Mouse (Mus musculus) R1 (cell line): ENCODE results near the gene Gpr156.
"Not testable (repeated sequence)": the region's sequence is repeated elsewhere in the genome, so short reads cannot be mapped to it uniquely, and the experiment has no call there.

ENCODE experiments used
- DNase-seq: peaks from one replicate; pipeline ENCODE4 v3.0.0-alpha.2; 2018; ENCODE audit warnings: low read depth, low spot score

Gene Gpr156

GRCm38 (mm10) chr16:37956076-37956676 is 39.9 kb downstream of the Gpr156 start:
- no peak for DNase-seq

- DNase-seq, result peak; percentile 43
Measured at GRCm38 (mm10) chr16:37956751-37957150, 40.5 kb downstream of the Gpr156 start.

DNA sequence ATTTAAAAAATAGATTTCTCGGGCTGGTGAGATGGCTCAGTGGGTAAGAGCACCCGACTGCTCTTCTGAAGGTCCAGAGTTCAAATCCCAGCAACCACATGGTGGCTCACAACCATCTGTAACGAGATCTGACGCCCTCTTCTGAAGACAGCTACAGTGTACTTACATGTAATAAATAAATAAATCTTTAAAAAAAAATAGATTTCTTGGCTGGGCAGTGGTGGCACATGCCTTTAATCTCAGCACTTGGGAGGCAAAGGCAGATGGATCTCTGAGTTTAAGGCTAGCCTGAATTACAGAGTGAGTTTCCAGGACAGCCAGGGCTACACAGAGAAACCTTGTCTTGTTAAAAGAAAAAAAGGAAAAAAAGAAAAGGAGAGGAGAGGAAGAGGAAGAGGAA is 46.4 kb downstream of the Gpr156 start:
- DNase-seq, result not testable (repeated sequence)

DNA sequence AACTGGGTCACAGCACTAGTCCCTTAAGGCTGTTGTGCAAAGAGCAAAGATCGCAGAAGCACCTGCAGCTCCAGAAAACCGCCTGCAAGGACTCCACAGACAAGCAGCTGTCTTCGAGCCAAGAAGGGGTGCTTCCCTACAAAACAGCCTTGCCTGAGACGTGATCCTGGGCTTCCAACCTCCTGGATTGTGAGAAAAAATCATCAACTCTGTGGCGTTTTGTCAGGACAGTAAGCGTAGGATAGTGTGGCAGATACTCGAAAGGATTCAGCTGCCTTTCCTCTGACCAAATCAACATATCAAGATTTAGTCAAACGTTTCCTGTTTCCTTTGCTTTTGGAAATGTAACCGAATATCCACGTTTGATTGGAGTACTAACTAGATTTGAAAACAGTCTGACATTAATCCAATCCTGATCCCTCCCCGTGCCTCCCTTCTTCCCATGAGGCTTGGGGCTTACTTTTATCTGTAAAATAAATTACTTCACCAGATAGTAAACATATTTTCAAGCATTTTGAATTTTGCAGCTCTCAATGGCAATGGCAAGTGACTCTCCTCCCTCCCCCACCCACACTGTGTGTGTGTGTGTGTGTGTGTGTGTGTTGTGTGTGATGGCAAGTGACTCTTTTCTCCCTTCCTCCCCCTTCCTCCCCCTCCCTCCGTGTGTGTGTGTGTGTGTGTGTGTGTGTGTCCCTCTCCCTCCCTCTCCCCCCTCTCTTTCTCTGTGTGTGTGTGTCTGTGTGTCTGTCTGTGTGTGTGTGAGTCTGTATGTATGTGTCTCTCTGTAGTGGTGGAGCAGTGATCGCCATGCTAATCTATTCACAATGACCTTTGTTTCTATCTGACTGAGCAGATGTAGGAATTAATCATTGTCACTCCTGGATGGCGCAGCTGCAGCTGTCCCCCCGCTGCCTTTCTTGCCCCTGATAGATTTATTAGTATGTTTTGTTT is 47.3 kb downstream of the Gpr156 start:
- no peak for DNase-seq

GRCm38 (mm10) chr16:37964380-37965070 is 48.2 kb downstream of the Gpr156 start:
- DNase-seq, result no peak

DNA sequence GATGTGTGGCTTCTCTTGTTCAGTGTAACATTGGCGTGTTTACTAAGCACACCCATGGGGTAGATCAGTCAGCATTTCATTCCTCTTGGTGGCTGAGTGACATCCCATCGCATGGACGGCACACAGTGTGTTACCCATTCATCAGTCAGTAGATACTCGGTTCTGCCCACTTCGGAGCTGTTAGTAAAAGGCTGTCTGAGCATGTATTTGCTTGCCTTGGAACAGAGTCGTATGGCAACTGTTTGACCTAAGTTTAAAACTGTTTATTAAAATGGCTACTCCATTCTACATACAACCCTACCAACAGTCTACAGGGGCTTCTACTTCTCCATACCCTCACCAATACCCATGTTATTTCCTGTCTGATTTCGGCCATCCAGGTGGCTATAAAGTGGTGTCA is 50.6 kb downstream of the Gpr156 start:
- DNase-seq, result no peak

DNA sequence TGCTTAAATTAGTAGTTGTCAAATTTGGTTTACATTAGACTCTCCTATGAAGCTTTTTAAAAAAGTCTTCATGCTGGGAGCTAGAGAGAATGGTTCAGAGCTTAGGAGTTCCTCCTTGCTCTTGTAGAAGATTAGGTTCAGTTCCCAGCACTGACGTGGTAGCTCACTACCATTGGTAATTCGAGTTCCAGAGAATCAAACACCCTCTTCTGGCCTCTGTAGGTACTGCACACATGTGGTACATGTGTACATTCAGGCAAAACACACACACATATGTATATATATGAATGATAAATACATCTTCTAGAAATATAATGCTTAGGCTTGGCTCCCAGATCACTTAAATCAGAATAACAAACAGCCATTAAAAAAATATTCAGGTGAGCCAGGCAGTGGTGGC is 51.1 kb downstream of the Gpr156 start:
- peak; percentile 73 for DNase-seq

GRCm38 (mm10) chr16:37971522-37971921 is 55.2 kb downstream of the Gpr156 start:
- DNase-seq, result no peak

- peak; percentile 20 for DNase-seq
Measured at GRCm38 (mm10) chr16:37972357-37972756, 56.1 kb downstream of the Gpr156 start.

DNA sequence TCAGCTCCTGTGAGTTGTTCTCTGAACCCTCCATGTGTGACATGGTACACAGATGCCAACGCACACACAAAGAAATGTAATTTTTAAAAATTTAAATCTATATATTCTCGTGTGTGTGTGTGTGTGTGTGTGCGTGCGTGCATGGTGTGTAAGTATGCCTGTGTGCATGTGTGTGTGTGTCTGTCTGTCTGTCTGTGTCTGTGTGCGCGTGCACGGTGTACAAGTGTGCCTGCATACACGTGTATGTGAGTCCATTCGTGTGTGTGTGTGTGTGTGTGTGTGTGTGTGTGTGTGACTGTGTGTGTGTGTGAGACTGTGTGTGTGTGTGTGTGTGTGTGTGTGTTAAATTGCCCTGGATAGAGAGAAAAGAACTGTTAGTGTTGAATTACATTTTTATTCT is 56.9 kb downstream of the Gpr156 start:
- not testable (repeated sequence) for DNase-seq

GRCm38 (mm10) chr16:37973855-37974519 is 57.7 kb downstream of the Gpr156 start:
- DNase-seq, result no peak

DNA sequence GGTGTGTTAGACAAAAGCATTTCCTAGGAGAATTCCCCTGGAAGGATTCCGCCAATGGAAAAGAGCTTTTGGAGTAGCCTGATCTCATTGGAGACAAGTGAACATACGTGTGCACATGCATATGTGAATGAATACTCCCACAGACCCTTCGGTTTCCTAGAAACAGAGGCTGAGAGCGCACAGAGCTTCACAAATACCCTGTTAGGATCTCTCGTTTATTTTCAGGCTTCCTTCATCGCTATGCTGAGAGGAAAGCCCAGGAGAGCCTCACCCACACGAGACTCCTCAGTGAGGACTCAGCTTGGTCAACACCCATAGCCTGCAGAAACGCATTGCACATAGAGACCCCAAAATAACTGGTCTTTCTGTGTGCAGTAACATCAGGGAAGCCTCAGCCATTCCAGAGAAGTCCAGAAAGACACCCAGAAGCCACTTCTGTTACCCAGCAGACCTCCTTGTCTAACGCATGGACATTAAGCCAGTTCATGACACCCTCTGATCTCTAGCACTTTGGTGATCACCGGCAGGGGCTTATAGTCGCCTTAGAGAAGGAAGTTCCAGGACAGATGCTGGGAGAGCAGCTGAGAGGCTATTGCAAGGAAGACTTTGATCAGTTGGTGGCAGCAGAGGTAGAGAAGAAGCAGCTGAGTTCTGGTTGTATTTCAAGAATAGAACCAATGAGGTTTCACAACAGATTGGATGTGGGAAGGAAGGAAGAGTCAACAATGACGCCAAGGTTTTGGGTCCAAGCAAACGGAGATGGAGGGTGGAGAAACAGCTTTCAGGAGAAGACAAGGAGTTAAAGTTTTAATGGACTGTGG is 58.4 kb downstream of the Gpr156 start:
- DNase-seq, result peak; percentile 29

GRCm38 (mm10) chr16:37981907-37982306 is 65.6 kb downstream of the Gpr156 start:
- DNase-seq, result no peak

- DNase-seq, result no peak
Measured at GRCm38 (mm10) chr16:37988211-37988865, 72.0 kb downstream of the Gpr156 start.

DNA sequence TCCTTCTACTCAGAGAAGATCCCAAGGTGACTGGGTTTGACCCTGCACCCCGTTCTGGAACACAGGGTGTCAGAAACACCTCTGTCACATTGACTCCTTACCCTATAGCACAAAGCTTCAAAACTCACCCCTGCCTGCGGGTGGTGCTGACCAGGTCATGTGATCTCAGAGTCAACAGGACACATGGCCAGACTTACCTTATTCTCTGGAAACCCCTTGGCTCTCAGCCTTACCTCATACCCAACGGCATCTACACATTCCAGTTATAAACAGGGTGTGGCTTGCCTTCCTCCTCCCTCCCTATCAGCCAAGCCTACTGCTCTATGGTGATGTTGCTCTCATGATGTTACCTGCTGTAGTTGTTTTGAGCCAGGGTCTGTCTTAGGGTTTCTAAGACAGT is 73.5 kb downstream of the Gpr156 start:
- DNase-seq, result no peak

DNA sequence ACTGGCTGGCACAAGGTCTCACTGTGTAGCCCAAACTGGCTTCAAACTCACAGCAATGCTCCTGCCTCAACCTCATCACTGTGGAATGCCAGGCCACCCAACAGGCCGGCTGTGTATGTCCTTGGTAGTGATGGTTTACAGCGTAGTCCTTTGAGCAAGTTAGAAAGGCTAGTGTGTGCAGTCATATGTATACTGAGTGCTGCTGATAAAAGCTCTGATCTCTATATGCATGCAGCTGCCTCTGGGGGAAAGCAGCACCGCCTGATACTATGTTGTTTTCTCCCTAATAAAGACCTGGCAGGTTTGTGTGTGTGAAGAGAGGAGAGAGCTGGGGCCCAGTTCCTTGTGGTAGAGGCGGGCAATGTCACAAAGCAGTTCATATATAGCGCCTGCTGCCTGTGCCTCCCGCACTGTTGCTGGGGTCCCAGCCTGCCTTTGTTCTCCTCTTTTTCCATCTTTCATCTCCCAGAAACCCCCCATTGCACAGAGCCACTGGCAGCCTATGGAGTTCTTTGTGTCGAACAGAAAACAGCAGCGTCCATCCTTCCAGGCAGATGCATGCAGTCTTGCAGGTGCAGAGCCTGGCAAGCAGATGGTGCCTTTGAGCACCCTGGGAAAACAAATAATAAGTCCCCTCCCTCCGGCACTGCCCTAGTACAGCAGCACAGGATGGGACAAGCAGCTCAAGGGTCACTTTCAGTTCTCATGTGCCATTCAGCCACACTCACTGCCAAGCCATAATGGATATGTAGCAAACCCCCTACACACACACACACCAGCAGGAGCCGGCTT is 74.5 kb downstream of the Gpr156 start:
- DNase-seq, result no peak

GRCm38 (mm10) chr16:37992806-37993205 is 76.5 kb downstream of the Gpr156 start:
- no peak for DNase-seq

GRCm38 (mm10) chr16:37994647-37995046 is 78.4 kb downstream of the Gpr156 start:
- DNase-seq, result peak; percentile 82

DNA sequence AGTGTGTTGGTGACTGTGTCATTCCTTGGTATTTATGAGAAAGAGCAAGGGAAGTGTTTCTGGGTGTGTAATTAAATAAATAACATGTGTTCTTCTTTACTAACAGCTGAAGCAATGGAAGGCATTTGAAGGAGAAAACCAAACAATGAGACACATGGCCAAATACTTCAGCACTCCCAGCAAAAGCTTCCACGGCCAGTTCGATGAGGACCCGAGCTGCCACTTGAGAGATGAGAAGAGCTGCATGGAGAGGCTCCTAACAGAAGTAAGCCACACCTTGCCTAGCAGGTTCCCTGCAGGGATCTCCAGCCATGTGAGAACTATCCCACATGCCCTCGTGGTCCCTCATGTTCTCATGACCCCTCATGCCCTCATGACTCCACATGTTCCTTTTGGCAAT is 81.5 kb downstream of the Gpr156 start:
- DNase-seq, result no peak

DNA sequence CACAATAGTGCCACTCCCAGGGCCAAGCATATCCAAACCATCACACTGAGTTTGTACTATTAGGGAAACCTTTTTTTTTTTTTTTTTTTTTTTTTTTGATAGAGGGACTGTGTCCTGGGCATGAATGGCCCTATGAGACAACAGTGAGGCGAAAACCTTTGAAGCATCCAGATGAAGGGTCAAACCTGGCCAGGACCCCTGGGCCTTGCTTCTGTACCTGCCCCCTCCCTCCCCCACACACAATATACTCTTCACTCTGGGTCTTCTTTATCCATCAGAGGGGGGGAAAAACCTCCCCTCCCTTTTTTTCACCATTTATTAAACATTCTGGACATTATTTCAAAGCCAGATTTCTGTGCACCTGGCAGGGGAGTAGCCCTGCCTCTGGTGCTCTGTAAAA is 83.5 kb downstream of the Gpr156 start:
- DNase-seq, result no peak
